17 mouse cellular contexts compared by ENCODE assay signal in the genomic region with DNA sequence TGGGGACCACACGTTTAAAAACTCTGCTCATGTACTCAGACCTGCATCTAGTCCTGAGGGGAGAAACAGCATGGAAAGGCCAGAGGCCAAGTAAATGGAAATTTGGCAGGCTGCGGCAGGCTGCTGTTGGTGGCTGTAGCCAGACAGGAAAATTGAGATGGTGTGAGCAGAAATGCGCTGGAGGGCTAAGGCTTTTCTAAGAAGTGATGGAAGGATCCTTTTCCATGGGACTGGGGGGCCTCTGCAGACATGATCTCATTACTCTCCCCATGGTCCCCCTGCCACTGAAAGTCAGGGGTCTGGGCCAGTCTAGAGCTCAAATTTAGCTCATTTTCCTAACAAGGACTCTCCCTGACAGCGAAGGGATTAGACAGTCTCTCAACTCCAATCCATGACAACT. TPM values are rescaled to one million over a fixed set of nuclear protein-coding genes. Genes with fewer than 3 reads are reported as not detected.
A peak's percentile ranks its signal among the peaks of the same experiment; 100 is the strongest.
DNase-seq lines count a peak whose midpoint lies in the region; ATAC-seq lines count a peak whose summit lies in the region.
"Had no signal": no experiment of that assay in that cellular context is flagged by ENCODE, and none has a peak within 500 bp of the region (broad histone marks: within the 10 kb centered on the region; RNA-seq: fewer than 3 reads in every experiment).

No protein-coding gene starts in this region.

- H3K4me1 ChIP-seq in heart, embryonic 11.5 days (ENCODE audit: control insufficient read depth, insufficient read depth, low read length), result no peaks in the 10 kb centered on the region
- peaks cover 25% of the 10 kb centered on the region for H3K4me1 ChIP-seq in embryonic facial prominence, embryonic 13.5 days
- H3K4me1 ChIP-seq: midbrain, embryonic 15.5 days had no signal

- ATAC-seq in heart, embryonic 11.5 days (replicated peaks; ENCODE audit: insufficient number of reproducible peaks, low FRiP score, low TSS enrichment), result no peak
- ATAC-seq in embryonic facial prominence, embryonic 13.5 days (ENCODE audit: insufficient number of reproducible peaks, insufficient read depth, low FRiP score, low TSS enrichment, low read depth), result no peak
- ATAC-seq: forebrain, embryonic 16.5 days; midbrain, embryonic 15.5 days had no signal

- no peaks in the 10 kb centered on the region for H3K36me3 ChIP-seq in heart, embryonic 11.5 days (ENCODE audit: control insufficient read depth, insufficient read depth, low read length)
- no peaks in the 10 kb centered on the region for H3K36me3 ChIP-seq in embryonic facial prominence, embryonic 13.5 days
- H3K36me3 ChIP-seq: midbrain, embryonic 15.5 days had no signal

- peak; percentile 29 for DNase-seq in heart, postnatal 4 days
- DNase-seq in gastrocnemius, postnatal 25 days, result peak; percentile 50
- peak; percentile 27 for DNase-seq in lung, postnatal 36 days
- DNase-seq in kidney, postnatal 25 days, result no peak
- DNase-seq in layer of hippocampus, postnatal 36 days, result no peak
- DNase-seq: B cell, adult 2 months; cerebellum, adult 11-12 months; kidney, adult 2 months; liver; right cerebral cortex, postnatal 14 days; thymus, postnatal 36 days had no signal

- H3K27ac ChIP-seq in heart, embryonic 11.5 days (ENCODE audit: low read depth, low read length), result no peak overlapping the region
- H3K27ac ChIP-seq in embryonic facial prominence, embryonic 13.5 days, result peak overlapping the region; percentile 24; the same call in 1 of the 2 replicates
- H3K27ac ChIP-seq: macrophage; midbrain, embryonic 15.5 days had no signal

- H3K27me3 ChIP-seq in heart, embryonic 11.5 days (ENCODE audit: control insufficient read depth, insufficient read depth, low read length), result no peaks in the 10 kb centered on the region
- no peaks in the 10 kb centered on the region for H3K27me3 ChIP-seq in embryonic facial prominence, embryonic 13.5 days
- H3K27me3 ChIP-seq: midbrain, embryonic 15.5 days had no signal

- 76% methylated on average over 4 of the region's 4 CpGs for WGBS in heart, embryonic 11.5 days (ENCODE audit: insufficient replicate concordance)
- WGBS in embryonic facial prominence, embryonic 13.5 days, result 33% methylated on average over 4 of the region's 4 CpGs

- H3K4me3 ChIP-seq in heart, embryonic 11.5 days (ENCODE audit: low read depth, low read length), result no peak overlapping the region
- no peak overlapping the region for H3K4me3 ChIP-seq in embryonic facial prominence, embryonic 13.5 days
- H3K4me3 ChIP-seq: erythroblast, embryonic 14.5 days; midbrain, embryonic 15.5 days had no signal

- H3K4me2 ChIP-seq in heart, embryonic 11.5 days, result no peak overlapping the region
- H3K4me2 ChIP-seq in embryonic facial prominence, embryonic 13.5 days, result no peak overlapping the region
- H3K4me2 ChIP-seq: midbrain, embryonic 15.5 days had no signal

- H3K9ac ChIP-seq in heart, embryonic 11.5 days (ENCODE audit: low read depth, low read length), result no peak overlapping the region
- no peak overlapping the region for H3K9ac ChIP-seq in embryonic facial prominence, embryonic 13.5 days
- H3K9ac ChIP-seq: midbrain, embryonic 15.5 days had no signal

- H3K9me3 ChIP-seq in heart, embryonic 11.5 days (replicated peaks; ENCODE audit: control insufficient read depth, low read length), result no peaks in the 10 kb centered on the region
- no peaks in the 10 kb centered on the region for H3K9me3 ChIP-seq in embryonic facial prominence, embryonic 13.5 days
- H3K9me3 ChIP-seq: midbrain, embryonic 15.5 days had no signal

RNA-seq across cellular contexts. Expression of gene Asb13, which starts 39.8 kb away (rescaled TPM):
- total RNA-seq in heart, postnatal 4 days (2021), result 1 to 10 TPM; 5.4 to 8.4 TPM
- 5.1 and 5.3 TPM in 2 replicates for polyA plus RNA-seq in heart, embryonic 11.5 days (2014; fragmentation: Nextera tagmentation; extraction: Ambion mirVana)
- polyA plus RNA-seq in embryonic facial prominence, embryonic 13.5 days (2015; fragmentation: Nextera tagmentation; extraction: Ambion mirVana), result 9.5 and 11.2 TPM in 2 replicates
- total RNA-seq in gastrocnemius, postnatal 25 days (2021), result 10 to 100 TPM in 1 of 2 experiments, 1 to 10 TPM in 1; 9.9 to 10.4 TPM
- 10 to 100 TPM; 31.5 to 34.5 TPM for total RNA-seq in layer of hippocampus, postnatal 36 days (2021)

Comparison
In these comparisons a context has a peak if more than half of its experiments do, and no peak if none do; other contexts are left out.
1. DNase-seq: peak in heart, postnatal 4 days (single experiment), gastrocnemius, postnatal 25 days (single experiment) and lung, postnatal 36 days (single experiment); none in kidney, postnatal 25 days (0 of 2) and layer of hippocampus, postnatal 36 days (0 of 2).